Mouse (Mus musculus): ENCODE measurements around the gene Nat14. TPM values are rescaled to one million over a fixed set of nuclear protein-coding genes. Genes with fewer than 3 reads are reported as not detected.

The Nat14 gene
- total RNA-seq, 2 experiments from 2014 or later, result 3.8 to 5.4 TPM

- no peak for DNase-seq (ENCODE audit: low spot score)
- intact Hi-C loops (cut with DNase I), result loop anchor here (1.0 to 5.0 kb wide), 2 partner anchors 23 to 316 kb away; partner anchors contain the start of gene Zfp628
These were observed 16.6 kb downstream of the Nat14 start for GRCm38 (mm10) chr7:4938456-4938855.

- no peak for DNase-seq (ENCODE audit: low spot score)
- intact Hi-C loops (cut with DNase I), result loop anchor here (1.0 to 5.0 kb wide), 6 partner anchors 29 to 384 kb away; partner anchors contain the start of genes Fiz1, Rasl2-9 and Zfp524
These were observed 18.2 kb downstream of the Nat14 start for GRCm38 (mm10) chr7:4940068-4940479.

DNA sequence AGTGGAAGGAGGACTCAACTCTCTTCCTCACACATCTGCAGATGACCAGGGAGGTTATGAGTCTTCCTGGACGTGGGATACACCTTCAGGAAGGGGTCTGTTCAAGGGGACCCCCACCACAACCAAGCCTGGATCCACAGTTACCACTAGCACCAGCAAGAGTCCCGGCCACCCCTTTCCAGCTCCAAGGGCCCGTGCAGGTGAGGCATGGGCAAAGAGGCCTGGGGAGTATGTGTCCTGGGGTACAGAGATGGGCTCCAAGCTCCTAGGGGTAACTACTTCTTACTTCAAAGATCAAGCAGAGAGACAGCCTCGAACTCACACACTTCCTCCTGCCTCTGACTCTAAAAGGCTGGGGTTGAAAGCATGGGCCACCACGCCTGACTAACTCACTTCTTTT lies 20.8 kb downstream of the Nat14 start:
- intact Hi-C loops (cut with DNase I), result loop anchor here (1.0 to 5.0 kb wide), 5 partner anchors 22 to 185 kb away; partner anchors contain the start of genes Fiz1, Rasl2-9, Sbk2 and Zfp524

DNA sequence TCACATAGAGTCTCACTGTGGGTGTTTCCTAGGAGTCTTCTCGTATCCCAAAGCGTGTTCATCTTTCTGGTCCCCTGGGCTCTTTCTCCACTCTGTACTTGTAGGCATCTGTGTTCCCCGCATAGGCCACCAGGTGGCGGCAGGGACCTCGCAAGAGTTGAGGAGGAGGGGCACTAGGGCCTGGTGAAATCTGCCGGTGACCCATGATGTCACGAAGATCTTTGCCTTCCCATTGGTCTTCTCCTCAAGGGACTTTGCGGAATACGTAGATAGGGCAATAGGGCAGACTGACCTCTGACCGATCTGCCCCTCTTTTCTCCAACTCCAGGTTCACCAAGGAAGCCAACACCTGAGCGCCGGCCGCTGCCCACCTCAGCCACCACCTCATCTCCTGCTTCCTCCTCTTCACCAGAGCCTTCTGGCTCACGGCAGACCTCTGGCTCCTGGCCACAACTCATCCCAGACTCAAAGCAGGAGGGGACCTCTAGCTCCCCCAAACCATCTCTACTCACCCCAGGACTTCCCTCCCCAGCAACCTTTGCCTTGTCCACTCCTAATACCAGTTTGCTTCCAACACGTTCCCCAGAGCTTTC lies 21.5 kb downstream of the Nat14 start:
- DNase-seq (ENCODE audit: low spot score), result peak; percentile 84
- intact Hi-C loops (cut with DNase I), result loop anchor here (1.0 to 5.0 kb wide), 5 partner anchors 21 to 184 kb away; partner anchors contain the start of genes Fiz1, Rasl2-9, Sbk2 and Zfp524

More for the DNA sequence above, 20.8 kb downstream of the Nat14 start:
- no peak for DNase-seq (ENCODE audit: low spot score)

DNA sequence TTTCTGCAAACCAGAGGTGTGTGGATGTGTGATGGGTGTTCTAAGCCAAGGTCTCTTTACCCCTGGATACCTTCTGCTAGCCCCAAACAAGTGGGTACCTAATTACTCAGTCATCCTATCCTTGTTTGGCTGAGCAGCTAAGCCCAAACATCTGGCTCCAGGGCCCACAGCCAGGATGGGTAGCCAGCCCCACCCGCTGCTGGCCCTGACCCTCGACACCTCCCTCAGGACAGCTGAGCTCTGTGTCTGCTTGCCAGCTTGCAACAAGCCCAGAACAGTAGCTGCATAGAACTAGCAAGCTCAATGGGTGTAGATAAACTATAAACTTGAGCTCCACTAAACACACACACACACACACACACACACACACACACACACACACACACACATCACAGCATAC lies 26.0 kb downstream of the Nat14 start:
- intact Hi-C loops (cut with DNase I), result no loop called here
- peak; percentile 65 for DNase-seq (ENCODE audit: low spot score)

DNA sequence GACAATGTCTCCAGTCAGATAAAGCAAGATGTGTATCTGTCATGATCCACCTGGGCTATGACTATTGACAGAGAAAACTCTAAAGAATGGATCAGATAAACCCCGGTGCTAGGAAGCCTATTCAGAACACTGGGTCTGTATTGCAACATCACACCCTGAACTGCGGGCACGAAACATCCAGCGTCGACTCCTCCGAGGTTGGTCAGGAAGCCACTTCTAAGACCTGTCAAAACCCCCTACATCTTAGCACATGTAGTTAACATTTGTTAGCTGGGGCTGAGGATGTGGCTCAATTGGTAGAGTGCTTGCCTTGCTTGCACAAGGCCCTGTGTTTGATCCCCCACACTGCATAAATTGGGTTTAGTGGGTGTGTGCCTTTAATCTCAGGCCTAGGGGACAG lies 26.6 kb downstream of the Nat14 start:
- no peak for DNase-seq (ENCODE audit: low spot score)
- intact Hi-C loops (cut with DNase I), result no loop called here

DNA sequence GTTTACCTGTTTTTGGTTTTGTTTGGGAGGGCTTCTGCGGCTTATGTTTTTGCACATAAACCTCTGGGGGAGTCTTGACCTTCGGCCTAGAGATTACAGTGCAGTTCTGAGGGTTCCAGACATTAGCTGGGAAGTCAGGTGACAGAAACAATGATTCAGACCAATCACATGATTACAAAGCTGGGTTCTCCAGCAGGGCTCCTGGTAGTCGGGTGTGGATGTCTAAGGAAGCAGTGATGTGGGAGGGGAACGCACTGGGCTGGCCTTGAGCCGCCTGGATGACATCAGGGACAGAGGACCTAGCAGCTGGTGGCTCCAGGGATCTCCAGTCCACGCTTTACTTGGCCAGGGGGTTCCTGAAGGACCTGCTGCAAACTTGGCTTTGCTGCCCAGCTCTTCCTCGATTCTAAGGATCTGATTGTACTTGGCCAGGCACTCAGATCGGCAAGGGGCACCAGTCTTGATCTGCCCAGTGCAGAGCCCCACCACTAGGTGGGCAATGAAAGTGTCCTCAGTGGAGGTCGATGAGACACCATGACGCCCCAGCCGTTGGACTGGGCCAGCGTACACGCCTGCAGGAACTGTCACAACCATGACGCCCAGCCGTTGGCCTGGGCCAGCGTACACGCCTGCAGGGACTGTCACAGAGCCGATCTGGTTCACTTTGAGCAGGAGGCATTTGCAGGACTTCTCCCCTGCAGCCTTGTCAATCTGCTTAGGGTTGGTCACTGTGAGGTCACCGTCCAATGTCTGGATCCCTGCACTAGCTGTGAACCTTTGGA lies 28.9 kb downstream of the Nat14 start:
- intact Hi-C loops (cut with DNase I), result no loop called here
- peak; percentile 48 for DNase-seq (ENCODE audit: low spot score)

DNA sequence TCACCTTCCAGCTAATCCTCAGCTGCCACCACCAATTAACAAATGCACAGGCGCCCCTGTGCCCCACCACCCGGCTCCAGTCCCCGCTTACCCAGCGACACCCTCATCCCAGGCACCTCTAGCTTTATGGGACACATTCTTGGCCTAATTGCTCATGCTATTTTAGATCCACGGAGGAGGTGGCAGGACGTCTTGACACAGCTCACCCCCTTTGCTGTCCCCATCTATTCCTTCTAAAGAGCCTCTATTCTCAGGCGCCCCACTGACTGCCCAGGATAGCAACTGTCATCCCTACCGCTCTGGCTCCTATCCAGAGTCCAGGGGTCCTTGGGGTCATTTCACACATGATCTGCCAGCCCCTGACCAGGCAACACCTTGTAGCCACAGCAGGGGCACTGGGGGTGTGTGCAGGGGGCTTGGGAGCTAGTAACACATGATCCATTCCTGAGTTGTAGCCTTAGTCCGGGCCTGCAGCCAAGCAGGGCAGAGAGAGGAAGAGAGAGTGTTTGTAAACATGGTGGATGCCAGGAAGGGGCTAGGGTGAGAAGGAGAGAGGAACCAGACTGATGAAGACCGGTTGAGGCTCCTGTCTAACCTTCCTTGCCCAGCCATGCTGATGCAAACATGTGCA lies 32.1 kb downstream of the Nat14 start:
- DNase-seq (ENCODE audit: low spot score), result peak; percentile 30

DNA sequence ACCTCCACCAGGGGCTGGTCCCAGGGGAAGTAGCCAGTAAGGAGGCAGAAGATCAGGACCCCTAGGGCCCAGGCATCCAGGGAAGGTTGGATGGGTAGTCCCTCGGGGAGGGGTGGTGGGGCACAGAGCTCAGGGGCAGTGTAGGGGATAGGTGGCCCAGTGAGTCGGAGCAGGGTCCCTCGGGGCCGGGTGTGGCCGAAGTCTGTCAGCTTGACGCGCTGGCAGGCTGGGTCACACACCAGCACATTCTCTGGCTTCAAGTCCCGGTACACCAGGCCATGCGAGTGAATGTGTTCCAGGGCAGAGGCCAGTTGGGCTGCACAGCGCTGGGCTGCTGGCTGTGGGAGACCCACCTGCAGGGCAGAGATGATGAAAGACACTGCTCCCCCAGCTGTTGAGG lies 35.5 kb downstream of the Nat14 start:
- intact Hi-C loops (cut with DNase I), result no loop called here
- DNase-seq (ENCODE audit: low spot score), result no peak

More for the DNA sequence above, 32.1 kb downstream of the Nat14 start:
- intact Hi-C loops (cut with DNase I), result no loop called here

- intact Hi-C loops (cut with DNase I), result no loop called here
- DNase-seq (ENCODE audit: low spot score), result no peak
These were observed 41.7 kb downstream of the Nat14 start for GRCm38 (mm10) chr7:4963527-4963926.

GRCm38 (mm10) chr7:4964272-4964671 lies 42.4 kb downstream of the Nat14 start, which contains the start of gene Sbk2:
Gene Sbk2 (minus strand): TSS chr7:4964406.
- intact Hi-C loops (cut with DNase I), result loop anchor here (2.0 kb wide), 1 partner anchor 21 kb away; no protein-coding TSS in a partner anchor
- peak; percentile 59 for DNase-seq (ENCODE audit: low spot score)

DNA sequence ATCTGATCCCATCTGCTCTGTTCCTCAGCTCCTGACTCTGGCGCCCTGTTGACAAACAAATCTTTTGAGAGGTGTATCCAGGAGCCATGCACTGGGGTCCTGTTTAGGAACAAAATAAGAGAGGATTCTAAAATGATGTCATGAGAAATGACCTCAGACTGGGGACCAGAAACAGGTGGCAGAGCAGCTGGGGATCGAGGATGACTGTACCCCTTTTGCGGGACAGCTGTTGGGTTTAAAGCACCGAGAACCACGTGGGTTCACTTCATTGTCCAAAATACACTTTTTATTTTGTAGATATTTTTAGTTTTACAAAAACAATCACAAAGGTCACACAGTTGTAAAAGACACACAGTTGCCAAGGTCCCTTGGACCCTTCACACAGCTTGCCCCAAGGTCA lies 43.2 kb downstream of the Nat14 start:
- DNase-seq (ENCODE audit: low spot score), result no peak
- intact Hi-C loops (cut with DNase I), result loop anchor here (2.0 kb wide), 1 partner anchor 22 kb away; no protein-coding TSS in a partner anchor

GRCm38 (mm10) chr7:4971068-4971467 lies 49.2 kb downstream of the Nat14 start, which contains the start of gene Sbk3:
Gene Sbk3 (minus strand): TSS chr7:4971168.
- intact Hi-C loops (cut with DNase I), result no loop called here
- DNase-seq (ENCODE audit: low spot score), result no peak

DNA sequence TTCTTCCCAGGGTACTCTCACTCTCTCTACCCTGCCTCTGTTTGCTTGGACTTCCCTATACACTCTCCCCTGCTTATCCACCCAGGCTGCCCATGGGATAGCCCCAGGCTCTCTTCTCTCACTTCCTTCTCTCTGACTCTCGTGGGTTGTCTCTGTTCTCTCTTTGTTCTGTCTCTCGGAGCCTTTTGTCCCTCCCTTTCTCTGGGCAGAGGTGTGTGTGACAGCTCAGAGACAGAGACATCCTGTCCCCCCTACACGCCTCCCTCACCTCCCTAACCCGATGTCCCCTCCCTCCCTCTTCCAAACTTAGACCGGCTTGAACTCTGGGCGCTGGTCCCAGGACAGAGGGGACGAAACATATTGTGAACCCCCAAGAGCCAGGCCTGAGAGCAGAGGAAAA lies 49.9 kb downstream of the Nat14 start:
- no peak for DNase-seq (ENCODE audit: low spot score)
- intact Hi-C loops (cut with DNase I), result no loop called here

GRCm38 (mm10) chr7:4972321-4973047 lies 50.7 kb downstream of the Nat14 start:
- intact Hi-C loops (cut with DNase I), result no loop called here

More at GRCm38 (mm10) chr7:4972321-4973047, 50.7 kb downstream of the Nat14 start:
- DNase-seq (ENCODE audit: low spot score), result peak; percentile 70

Other genes starting within 250 kb of the Nat14 start
- gene Hspbp1, start 237.0 kb upstream of the Nat14 start, total RNA-seq (2021), result 10 to 100 TPM; 32.1 to 33.3 TPM
- 1 to 10 TPM; 1.1 to 1.3 TPM for gene Brsk1, start 231.4 kb upstream of the Nat14 start, total RNA-seq (2021)
- gene Tmem150b, start 196.8 kb upstream of the Nat14 start, total RNA-seq (2021), result under 1 TPM; 0.22 to 0.23 TPM
- gene Kmt5c, start 181.9 kb upstream of the Nat14 start, total RNA-seq (2021), result 10 to 100 TPM; 16.4 to 20.7 TPM
- 1 to 10 TPM; 1.5 to 1.7 TPM for gene Cox6b2, start 168.9 kb upstream of the Nat14 start, total RNA-seq (2021)
- gene Fam71e2, start 150.7 kb upstream of the Nat14 start, total RNA-seq (2021), result not detected
- gene Il11, start 139.2 kb upstream of the Nat14 start, total RNA-seq (2021), result under 1 TPM in 1 of 2 experiments, not detected in 1; 0.26 TPM
- gene Tmem190, start 139.1 kb upstream of the Nat14 start, total RNA-seq (2021), result not detected
- gene Tmem238, start 132.4 kb upstream of the Nat14 start, total RNA-seq (2021), result 1 to 10 TPM; 3.5 to 4.3 TPM
- 100 to 1,000 TPM; 489 to 533 TPM for gene Rpl28, start 129.2 kb upstream of the Nat14 start, total RNA-seq (2021)
- 10 to 100 TPM; 84.6 to 93.3 TPM for gene Ube2s, start 109.4 kb upstream of the Nat14 start, total RNA-seq (2021)
- under 1 TPM in 1 of 2 experiments, not detected in 1; 0.08 TPM for gene Shisa7, start 77.3 kb upstream of the Nat14 start, total RNA-seq (2021)
- gene Isoc2b, start 51.8 kb upstream of the Nat14 start, total RNA-seq (2021), result 1 to 10 TPM; 3.5 to 5.3 TPM
- 10 to 100 TPM; 40.5 to 44.4 TPM for gene Isoc2a, start 44.9 kb upstream of the Nat14 start, total RNA-seq (2021)
- not detected for gene Gm36210, start 15.5 kb upstream of the Nat14 start, total RNA-seq (2021)
- gene Zfp628, start 6.8 kb upstream of the Nat14 start, total RNA-seq (2021), result 1 to 10 TPM; 7.9 to 8.1 TPM
- 1 to 10 TPM; 3.8 to 4.3 TPM for gene Ssc5d, start 3.8 kb downstream of the Nat14 start, total RNA-seq (2021)
- gene Sbk2, start 42.4 kb downstream of the Nat14 start, total RNA-seq (2021), result 10 to 100 TPM; 22.4 to 28.7 TPM
- 10 to 100 TPM; 46.1 to 48.7 TPM for gene Sbk3, start 49.1 kb downstream of the Nat14 start, total RNA-seq (2021)
- 10 to 100 TPM; 14.9 to 18.0 TPM for gene Zfp579, start 74.1 kb downstream of the Nat14 start, total RNA-seq (2021)
- gene Zfp524, start 92.4 kb downstream of the Nat14 start, total RNA-seq (2021), result 1 to 10 TPM; 8.7 to 9.0 TPM
- 10 to 100 TPM; 13.6 to 24.2 TPM for gene Fiz1, start 92.7 kb downstream of the Nat14 start, total RNA-seq (2021)
- not detected for gene Gm44973, start 93.5 kb downstream of the Nat14 start, total RNA-seq (2021)
- gene Zfp865, start 98.3 kb downstream of the Nat14 start, total RNA-seq (2021), result 10 to 100 TPM; 12.8 to 15.4 TPM
- gene Ccdc106, start 98.5 kb downstream of the Nat14 start, total RNA-seq (2021), result under 1 TPM; 0.28 to 0.31 TPM
- gene 4632433K11Rik, start 112.1 kb downstream of the Nat14 start, total RNA-seq (2021), result not detected
- gene Zfp784, start 116.4 kb downstream of the Nat14 start, total RNA-seq (2021), result 1 to 10 TPM; 5.3 to 6.1 TPM
- 1 to 10 TPM; 5.6 to 5.8 TPM for gene Zfp580, start 129.5 kb downstream of the Nat14 start, total RNA-seq (2021)
- 10 to 100 TPM; 66.9 to 71.1 TPM for gene U2af2, start 140.1 kb downstream of the Nat14 start, total RNA-seq (2021)
- gene Epn1, start 158.2 kb downstream of the Nat14 start, total RNA-seq (2021), result 100 to 1,000 TPM; 178 to 187 TPM
- gene Rfpl4, start 194.9 kb downstream of the Nat14 start, total RNA-seq (2021), result not detected
- gene Rasl2-9, start 203.9 kb downstream of the Nat14 start, total RNA-seq (2021), result 1 to 10 TPM; 5.8 to 6.2 TPM
- not detected for gene Vmn1r55, start 227.6 kb downstream of the Nat14 start, total RNA-seq (2021)

Measured in heart, postnatal 25 days (tissue).